Mouse (Mus musculus): ENCODE measurements around the gene Pla2g15.

DNA sequence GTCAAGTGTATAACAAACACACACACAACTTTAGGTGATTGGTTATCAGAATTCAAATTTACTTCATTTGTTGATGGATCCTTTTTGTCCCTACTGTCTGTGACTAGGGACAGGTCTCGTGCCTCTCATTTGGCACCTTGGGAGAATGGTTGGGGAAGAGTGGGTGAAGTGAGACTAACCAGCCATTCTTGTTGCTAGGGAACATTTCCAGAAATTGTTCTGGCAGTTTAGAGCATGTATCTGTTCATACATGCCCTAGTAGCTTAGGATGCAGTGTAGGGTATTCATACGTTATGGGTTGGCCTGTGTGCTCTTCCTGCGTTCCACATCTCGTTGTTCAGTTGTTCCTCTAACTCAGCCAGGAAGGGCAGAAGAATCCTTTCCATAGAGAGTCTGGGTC is 39.0 kb downstream of the Pla2g15 start:
- TF ChIP-seq POLR2A (IDR thresholded peaks at IDR 0.05; ENCODE audit: insufficient read depth, low read length) (no peak), CTCF (IDR thresholded peaks at IDR 0.05; ENCODE audit: low read depth, low read length) (no peak)
